Mouse (Mus musculus) megakaryocyte, adult 5-6 weeks (primary cell): ENCODE results near the gene Rfwd3. TPM values are rescaled to one million over a fixed set of nuclear protein-coding genes. Genes with fewer than 3 reads are reported as not detected.

Experiments
- total RNA-seq, 2 experiments: library from RNA; stranded (forward) in 1 of 2; stranded (reverse) in 1 of 2; fragments of 153-499, 151-499 nt in 1 of 2; fragments of 221-1000, 200-1000 nt in 1 of 2; gene quantifications; 2 replicates each; pipeline versions ENCODE4 v1.2.3 to v1.2.4; 2015 to 2017

Rfwd3 gene
- total RNA-seq, 2 experiments from 2014 or later, result 58.1 to 74.0 TPM

Other genes starting within 250 kb of the Rfwd3 start
- gene Exosc6, start 243.9 kb downstream of the Rfwd3 start, total RNA-seq (2015), result 7.4 and 13.8 TPM in 2 replicates
- gene Exosc6, start 243.9 kb downstream of the Rfwd3 start, total RNA-seq (2017), result 11.3 and 13.4 TPM in 2 replicates
- not detected in 2 replicates for gene Clec18a, start 207.8 kb downstream of the Rfwd3 start, total RNA-seq (2015)
- gene Clec18a, start 207.8 kb downstream of the Rfwd3 start, total RNA-seq (2017), result not detected in 2 replicates
- gene Pdpr, start 205.6 kb downstream of the Rfwd3 start, total RNA-seq (2015), result 8.1 and 9.6 TPM in 2 replicates
- 14.9 and 18.5 TPM in 2 replicates for gene Pdpr, start 205.6 kb downstream of the Rfwd3 start, total RNA-seq (2017)
- gene Glg1, start 41.0 kb downstream of the Rfwd3 start, total RNA-seq (2015), result 52.3 and 56.4 TPM in 2 replicates
- gene Glg1, start 41.0 kb downstream of the Rfwd3 start, total RNA-seq (2017), result 55.9 and 56.6 TPM in 2 replicates
- 76.7 and 81.9 TPM in 2 replicates for gene Mlkl, start 38.0 kb upstream of the Rfwd3 start, total RNA-seq (2015)
- 71.7 and 77.0 TPM in 2 replicates for gene Mlkl, start 38.0 kb upstream of the Rfwd3 start, total RNA-seq (2017)
- not detected in 2 replicates for gene Fa2h, start 93.6 kb upstream of the Rfwd3 start, total RNA-seq (2015)
- not detected in 2 replicates for gene Fa2h, start 93.6 kb upstream of the Rfwd3 start, total RNA-seq (2017)
- gene Wdr59, start 221.9 kb upstream of the Rfwd3 start, total RNA-seq (2015), result 3.1 and 3.3 TPM in 2 replicates
- 1.5 and 2.1 TPM in 2 replicates for gene Wdr59, start 221.9 kb upstream of the Rfwd3 start, total RNA-seq (2017)
- 67.1 and 73.4 TPM in 2 replicates for gene Znrf1, start 235.9 kb upstream of the Rfwd3 start, total RNA-seq (2015)
- gene Znrf1, start 235.9 kb upstream of the Rfwd3 start, total RNA-seq (2017), result 39.3 and 50.3 TPM in 2 replicates